ENCODE assay signal across 8 mouse cellular contexts in the genomic region with DNA sequence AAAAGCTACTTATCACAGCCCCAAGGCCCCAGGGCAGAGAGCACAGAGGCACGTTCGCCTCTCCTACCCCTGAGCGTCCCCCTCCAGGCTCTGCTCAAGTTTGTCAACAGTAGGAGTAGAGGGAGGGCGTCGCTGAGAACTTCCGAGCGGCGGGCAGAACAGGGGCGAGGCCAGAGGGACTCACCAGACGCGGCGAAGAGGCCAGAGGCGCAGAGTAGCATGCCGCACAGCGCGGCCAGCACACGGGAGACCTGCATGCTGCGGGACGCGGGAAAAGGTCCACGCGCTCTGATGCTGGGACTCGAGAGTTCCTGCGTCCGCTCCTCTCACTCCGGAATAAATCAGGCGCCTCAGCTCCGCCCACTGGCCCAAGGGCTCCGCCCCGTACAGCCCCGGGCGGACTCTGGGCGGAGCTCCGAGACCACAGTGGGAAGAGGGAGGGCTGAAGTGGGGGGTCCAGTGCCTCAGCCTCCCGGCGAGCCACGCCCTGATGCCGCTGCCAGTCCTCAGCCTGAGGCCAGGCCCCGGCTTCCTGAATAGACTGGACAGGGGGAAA. TPM values are rescaled to one million over a fixed set of nuclear protein-coding genes. Genes with fewer than 3 reads are reported as not detected.
DNase-seq lines count a peak whose midpoint lies in the region; ATAC-seq and TF ChIP-seq lines count a peak whose summit lies in the region.

A gene (minus strand): TSS at position 350 of the 556 bp plus-strand sequence.

- peak within 1 kb of the TSS; percentile 54 for H3K4me3 ChIP-seq in hindbrain, postnatal 0 days (ENCODE audit: low read length)
- peak within 1 kb of the TSS; percentile 42 for H3K4me3 ChIP-seq in macrophage (ENCODE audit: inconsistent target)

- peak within 1 kb of the TSS; percentile 53 for H3K9ac ChIP-seq in hindbrain, postnatal 0 days (replicated peaks; ENCODE audit: low read length)

- H3K27ac ChIP-seq in hindbrain, postnatal 0 days, result peak within 1 kb of the TSS; percentile 23; the same call in 1 of the 2 replicates
- no peak within 1 kb of the TSS for H3K27ac ChIP-seq in macrophage

- no peak for TF ChIP-seq CTCF in hindbrain, postnatal 0 days (IDR thresholded peaks at IDR 0.05; ENCODE audit: low read depth)

- H3K9me3 ChIP-seq in hindbrain, postnatal 0 days (ENCODE audit: low read length), result no peaks in the 10 kb centered on the region

- under 1% methylated on average over 39 of the region's 39 CpGs for WGBS in hindbrain, postnatal 0 days
- 1% methylated on average over 39 of the region's 39 CpGs for WGBS in macrophage (ENCODE audit: missing documents)

- H3K79me2 ChIP-seq in macrophage (ENCODE audit: inconsistent target), result no peaks in the 10 kb centered on the region

- no peaks in the 10 kb centered on the region for H3K36me3 ChIP-seq in hindbrain, postnatal 0 days (ENCODE audit: insufficient read depth, low read length)
- no peaks in the 10 kb centered on the region for H3K36me3 ChIP-seq in macrophage (ENCODE audit: inconsistent target)

- peak within 1 kb of the TSS; percentile 74 for H3K4me2 ChIP-seq in hindbrain, postnatal 0 days (ENCODE audit: low read depth, low read length)

- peak; percentile 95 for ATAC-seq in hindbrain, postnatal 0 days

- DNase-seq in ZHBTc4 (ENCODE audit: low read depth, low spot score), result peak; percentile 97
- peak; percentile 42 to 76 for DNase-seq in cerebellum, postnatal 4 days (ENCODE audit: low spot score in 2 of 2)
- peak; percentile 89 to 90 for DNase-seq in gastrocnemius, adult 8-10 months (ENCODE audit: low spot score in 2 of 2)
- peak; percentile 87 for DNase-seq in hindbrain, postnatal 0 days (ENCODE audit: low spot score)
- DNase-seq in left cerebral cortex, adult 18-20 months (ENCODE audit: low spot score in 2 of 2), result peak; percentile 60 to 61
- DNase-seq in retina, postnatal 7 days (ENCODE audit: low read depth, low spot score), result peak; percentile 65
- peak; percentile 76 for DNase-seq in urinary bladder, adult 2 months (ENCODE audit: low spot score)

- H3K4me1 ChIP-seq in hindbrain, postnatal 0 days (ENCODE audit: insufficient read depth, low read length), result no peaks in the 10 kb centered on the region

- no peaks in the 10 kb centered on the region for H3K27me3 ChIP-seq in hindbrain, postnatal 0 days (ENCODE audit: insufficient read depth, low read length)

RNA-seq across cellular contexts. Expression of the gene that starts here (rescaled TPM):
- 10 to 100 TPM; 34.6 to 45.1 (median 38.6) TPM for total RNA-seq in gastrocnemius, adult 8-10 months (2022)
- 306 and 331 TPM in 2 replicates for total RNA-seq in hindbrain, postnatal 0 days (2014; rRNA removed)
- polyA plus RNA-seq in hindbrain, postnatal 0 days (2015; fragmentation: Nextera tagmentation; extraction: Ambion mirVana), result 306 and 345 TPM in 2 replicates
- total RNA-seq in left cerebral cortex, adult 18-20 months (2021), result 100 to 1,000 TPM; 184 to 202 TPM
- total RNA-seq in macrophage (2018; cell fraction: chromatin; rRNA removed), result 100 to 1,000 TPM in 3 of 26 experiments, 10 to 100 TPM in 10, 1 to 10 TPM in 13; 1.1 to 141 (median 10.1) TPM
- 100 to 1,000 TPM in 13 of 26 experiments, 10 to 100 TPM in 13; 33.1 to 227 (median 89.2) TPM for total RNA-seq in macrophage (2018; cell fraction: cytosol; rRNA removed)
- 100 to 1,000 TPM in 11 of 26 experiments, 10 to 100 TPM in 15; 25.7 to 178 (median 67.5) TPM for total RNA-seq in macrophage (2018; cell fraction: nucleus; rRNA removed)
- polyA plus RNA-seq in macrophage (2018), result 152 to 229 TPM (median 154 TPM) in 3 replicates
- polyA plus RNA-seq in urinary bladder, adult 2 months (2012; rRNA removed), result 161 and 181 TPM in 2 replicates
